Mouse (Mus musculus) frontal cortex, postnatal 36 days (tissue): Measurements from ENCODE around the gene Dner.
"Not testable (repeated sequence)": the region's sequence is repeated elsewhere in the genome, so short reads cannot be mapped to it uniquely, and the experiment has no call there.

ENCODE experiments used
- DNase-seq, 2 experiments: peaks; one replicate each; pipeline ENCODE4 v3.0.0; 2022; ENCODE audit warnings: low spot score in 2 of 2

Gene Dner

GRCm38 (mm10) chr1:84399671-84400070 is 296.4 kb downstream of the Dner start:
- DNase-seq: no peak

DNA sequence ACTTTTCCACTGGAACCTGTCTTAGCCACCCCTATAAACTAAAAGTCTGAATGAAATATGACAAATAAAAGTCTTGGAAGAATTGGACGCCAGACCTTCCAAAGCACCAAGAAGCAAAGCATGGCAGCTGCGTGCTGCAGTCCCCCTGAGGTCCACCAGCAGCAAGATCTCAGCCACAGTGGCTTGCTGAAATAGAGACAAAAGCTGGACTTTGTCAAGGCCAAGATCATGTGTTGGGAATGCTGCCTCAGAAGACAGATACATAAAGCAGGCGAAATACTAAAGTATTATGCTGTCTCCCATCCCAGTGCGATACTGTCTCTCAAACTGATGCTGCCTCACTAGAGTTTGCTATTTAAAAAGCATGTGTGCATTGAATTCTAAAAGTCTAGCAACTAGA is 296.9 kb downstream of the Dner start:
- DNase-seq: no peak

- DNase-seq: no peak
Observed at GRCm38 (mm10) chr1:84396787-84397186, 299.2 kb downstream of the Dner start.

GRCm38 (mm10) chr1:84395928-84396327 is 300.1 kb downstream of the Dner start:
- no peak for DNase-seq

- DNase-seq: no peak
Observed at GRCm38 (mm10) chr1:84390961-84391360, 305.1 kb downstream of the Dner start.

DNA sequence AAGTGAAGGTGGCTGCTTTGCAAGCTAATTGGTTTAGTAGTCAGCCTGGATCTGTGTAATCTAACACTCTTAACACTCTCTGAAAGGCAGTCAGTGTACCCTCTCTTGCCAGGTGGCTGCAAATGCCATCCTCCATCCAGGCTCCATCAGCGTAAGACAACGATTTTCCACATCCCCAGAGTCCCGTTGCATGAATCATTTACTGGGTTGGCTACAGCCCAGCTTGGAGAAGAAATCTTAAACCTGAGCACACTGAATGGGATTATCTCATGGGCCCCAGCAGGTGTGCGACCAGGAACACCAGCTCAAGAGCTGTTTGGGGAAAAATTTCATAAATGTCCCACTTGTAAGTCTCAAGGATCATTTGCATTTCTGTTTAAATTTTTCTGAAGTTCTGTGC is 308.4 kb downstream of the Dner start:
- no peak for DNase-seq

GRCm38 (mm10) chr1:84386481-84387146 is 309.4 kb downstream of the Dner start:
- no peak for DNase-seq

- DNase-seq: no peak
Observed at GRCm38 (mm10) chr1:84382709-84383108, 313.3 kb downstream of the Dner start.

GRCm38 (mm10) chr1:84382064-84382463 is 314.0 kb downstream of the Dner start:
- no peak for DNase-seq

- no peak for DNase-seq
Observed at GRCm38 (mm10) chr1:84380895-84381294, 315.1 kb downstream of the Dner start.

- no peak for DNase-seq
Observed at GRCm38 (mm10) chr1:84367733-84368132, 328.3 kb downstream of the Dner start.

GRCm38 (mm10) chr1:84366553-84366952 is 329.5 kb downstream of the Dner start:
- no peak for DNase-seq

- DNase-seq: no peak
Observed at GRCm38 (mm10) chr1:84363967-84364366, 332.1 kb downstream of the Dner start, which contains the start of gene Pid1. TSS of gene Pid1 (minus strand) at chr1:84364180.

DNA sequence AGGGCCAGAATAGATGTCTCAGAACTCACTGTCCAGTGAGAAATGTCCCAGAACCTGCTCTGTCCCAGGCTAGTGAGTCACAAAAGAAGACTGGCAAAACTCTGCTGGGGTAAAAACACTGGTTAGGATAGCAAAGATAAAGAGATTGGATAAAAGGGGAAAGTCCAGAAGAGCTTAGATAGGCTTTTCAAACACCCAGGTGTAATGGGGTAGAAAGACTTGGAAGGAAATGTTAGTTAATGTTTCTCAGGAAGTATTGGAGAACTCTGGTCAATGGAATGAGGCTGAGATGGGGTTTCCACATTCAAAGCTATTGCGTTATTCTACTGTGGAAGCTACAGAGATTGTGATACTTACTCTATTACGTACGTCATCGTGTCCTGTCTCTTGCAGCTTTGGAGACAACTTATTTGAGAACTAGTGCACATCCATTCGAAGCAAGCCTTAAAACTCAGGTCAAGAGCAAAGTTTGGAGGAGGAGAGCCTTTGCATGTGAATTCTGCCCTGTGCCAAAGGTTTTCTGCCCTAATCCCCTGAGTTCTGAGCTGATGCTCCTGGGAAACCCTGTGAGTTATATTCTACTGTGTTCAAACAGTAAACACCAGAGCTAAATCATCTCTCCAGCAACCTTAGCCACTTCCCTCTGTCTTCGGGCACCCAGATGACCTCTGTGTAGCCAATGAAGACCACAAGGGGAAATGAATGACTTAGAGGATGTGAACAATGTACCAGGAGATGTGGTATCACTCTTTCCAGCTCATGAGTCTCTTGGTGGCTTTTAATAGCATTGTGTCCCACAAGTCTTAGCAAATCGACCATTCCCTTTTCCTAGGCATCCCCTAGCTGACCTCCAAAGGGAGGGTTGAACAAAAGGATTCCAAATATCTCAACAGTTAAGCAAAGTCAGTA is 333.1 kb downstream of the Dner start:
- no peak for DNase-seq

GRCm38 (mm10) chr1:84362209-84362608 is 333.8 kb downstream of the Dner start:
- DNase-seq: no peak

- DNase-seq: no peak
Observed at GRCm38 (mm10) chr1:84361389-84361788, 334.6 kb downstream of the Dner start.

- no peak for DNase-seq
Observed at GRCm38 (mm10) chr1:84359611-84360500, 336.2 kb downstream of the Dner start.

DNA sequence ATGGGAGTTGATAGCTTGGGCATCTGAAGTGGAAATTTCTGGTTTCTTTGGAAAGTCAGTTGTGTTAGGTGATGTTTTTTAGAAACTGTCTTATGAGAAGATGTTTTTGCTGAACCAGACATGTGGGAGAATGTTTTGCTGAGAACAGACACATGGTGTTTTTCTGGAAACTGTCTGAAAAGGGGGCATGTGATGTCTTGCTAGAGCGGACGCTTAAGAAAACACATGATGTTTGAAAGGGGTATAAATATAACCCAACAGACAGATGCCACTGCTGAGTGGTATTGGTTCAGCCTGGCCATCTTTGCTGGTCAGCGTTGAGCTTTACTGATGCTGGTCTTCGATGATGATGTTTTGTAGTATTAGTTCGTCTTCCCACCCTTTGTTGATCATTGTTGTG is 338.8 kb downstream of the Dner start:
- DNase-seq: no peak

DNA sequence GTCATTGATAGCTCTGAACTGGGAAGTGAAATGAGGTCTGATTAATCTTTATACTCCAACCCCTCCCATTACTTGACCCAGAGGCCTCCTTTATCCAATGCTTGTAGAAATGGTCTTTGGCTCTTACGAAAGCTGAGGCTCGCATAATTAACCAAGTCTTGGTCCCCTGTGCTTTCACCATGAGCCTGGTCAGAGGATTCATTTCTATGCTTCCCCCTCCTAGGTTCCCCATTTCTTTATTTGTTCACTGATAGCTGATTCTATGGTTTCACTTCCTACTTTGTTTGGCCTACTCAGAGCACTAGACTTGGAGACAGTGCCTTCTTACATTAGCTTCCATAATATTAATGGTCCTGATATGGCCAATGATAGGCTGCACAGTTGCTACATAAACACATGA is 345.8 kb downstream of the Dner start:
- DNase-seq: no peak

DNA sequence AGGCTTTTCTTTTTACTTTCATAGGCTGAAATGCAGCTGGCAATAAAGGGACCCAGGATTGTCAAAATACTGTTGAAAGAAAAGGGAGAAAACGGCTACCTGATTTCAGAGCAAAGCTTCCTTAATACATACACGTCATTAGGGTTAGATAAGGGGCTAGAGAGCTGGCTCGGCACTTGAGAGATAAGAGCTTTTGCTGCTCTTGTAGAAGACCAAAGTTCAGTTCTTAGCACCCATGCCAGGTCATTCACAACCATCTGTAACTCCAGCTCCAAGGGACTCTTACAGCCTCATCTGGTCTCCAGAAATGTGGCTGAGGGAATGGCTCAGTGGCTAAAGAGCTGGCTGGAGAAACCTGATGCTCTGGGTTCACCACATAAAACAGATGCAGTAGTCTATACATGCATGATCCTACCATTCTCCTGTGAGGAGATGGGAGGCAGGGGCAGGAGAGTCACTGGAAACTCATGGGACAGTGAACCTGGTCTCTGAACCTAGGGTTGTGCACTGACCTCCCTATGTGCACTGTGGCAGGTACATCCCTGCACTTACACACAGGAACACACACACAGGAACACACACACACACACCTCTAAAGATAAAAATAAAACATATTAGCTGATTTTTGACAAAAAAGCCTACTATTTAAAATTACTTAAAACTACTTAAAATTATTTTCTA is 348.1 kb downstream of the Dner start:
- DNase-seq: no peak

DNA sequence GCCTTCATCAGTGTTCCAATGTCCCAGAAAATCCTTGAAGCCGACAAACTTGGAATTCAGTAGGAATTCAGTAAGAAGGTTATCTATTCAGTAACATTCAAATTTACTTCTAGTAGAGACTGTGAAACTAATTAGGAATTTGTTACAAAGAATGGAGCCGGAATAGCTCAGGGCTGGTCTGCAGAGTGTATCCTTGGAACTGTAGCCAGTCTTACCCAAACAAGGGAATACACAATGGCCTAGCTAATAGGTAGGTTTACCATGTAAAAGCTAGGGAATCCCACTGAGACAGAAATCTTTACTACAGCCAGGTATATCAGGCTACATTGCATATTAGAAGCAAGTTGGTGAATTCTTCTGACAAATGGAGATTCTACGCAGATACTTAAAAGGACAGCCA is 363.2 kb downstream of the Dner start:
- DNase-seq: not testable (repeated sequence)
